Mouse (Mus musculus): ENCODE results near the gene Chtf18.

DNA sequence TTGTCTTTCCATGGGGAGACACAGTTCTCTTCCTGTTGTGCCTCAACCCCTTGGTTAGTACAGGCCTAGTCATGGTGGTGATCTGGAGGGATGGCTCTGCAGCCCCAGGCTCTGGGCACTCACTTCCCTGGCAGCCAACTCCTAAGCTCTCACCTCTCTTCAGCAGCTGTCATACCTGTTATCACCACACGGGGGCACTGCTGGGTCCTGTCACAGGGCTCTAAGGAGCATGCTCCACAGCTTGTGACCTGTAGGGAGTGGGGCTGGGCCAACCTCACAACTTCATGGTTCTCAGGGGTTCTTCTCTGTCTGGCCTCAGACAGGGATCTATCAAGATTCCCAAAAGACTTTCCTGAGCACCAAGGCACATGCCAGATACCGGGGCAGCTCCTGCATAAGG lies 4.9 kb upstream of the Chtf18 start:
- TF ChIP-seq CTCF (IDR thresholded peaks at IDR 0.05; ENCODE audit: control insufficient read depth, insufficient read depth, low read length) (peak; percentile 90), POLR2A (IDR thresholded peaks at IDR 0.05; ENCODE audit: borderline replicate concordance, control insufficient read depth, low read depth, low read length) (no peak)

All from bone marrow, adult 2 months (tissue).